Mouse (Mus musculus): ENCODE results near the gene Ube2m. TPM values are rescaled to one million over a fixed set of nuclear protein-coding genes. Genes with fewer than 3 reads are reported as not detected.

The Ube2m gene
- total and polyA plus RNA-seq, 3 experiments, result 134 to 272 (median 244) TPM

GRCm38 (mm10) chr7:13043120-13043444 lies 5.0 kb upstream of the Ube2m start:
- dilution Hi-C loops (cut with MboI; ENCODE audit: extremely low pct_ligation_motif_present, extremely low pct_unique_long_range_greater_than_20kb, low sequenced_read_pairs), result no loop called here

GRCm38 (mm10) chr7:13042511-13042910 lies 4.4 kb upstream of the Ube2m start:
- Histone ChIP-seq H3K9ac (ENCODE audit: insufficient read depth, low read depth) (no peak overlapping the region), H3K9me3 (replicated peaks; ENCODE audit: low read length) (peaks cover 10% of the 10 kb centered on the region), H3K4me1 (ENCODE audit: control insufficient read depth in 1 of 2, insufficient read depth in 2 of 2) (peaks cover 0 to 21% of the 10 kb centered on the region in 2 experiments; a peak in 2 of 4 replicates), H3K4me3 (replicated peaks in 1 of 3; ENCODE audit: low read depth in 2 of 3, low read length in 2 of 3, poor library complexity in 1 of 3) (no peak overlapping the region), H3K79me2 (replicated peaks; ENCODE audit: control insufficient read depth, extremely low read depth, insufficient read depth, poor library complexity, severe bottlenecking) (peaks cover under 1% of the 10 kb centered on the region; the same call in 1 of the 2 replicates), H3K36me3 (replicated peaks in 1 of 2; ENCODE audit: control insufficient read depth in 1 of 2, insufficient read depth in 1 of 2, low read length in 1 of 2) (peaks cover 0 to 21% of the 10 kb centered on the region in 2 experiments), H3K27me3 (replicated peaks) (no peaks in the 10 kb centered on the region), H3K4me2 (ENCODE audit: insufficient read depth, low read depth, poor library complexity, severe bottlenecking) (no peak overlapping the region), H3K27ac (ENCODE audit: insufficient read depth, low read depth) (no peak overlapping the region)
- TF ChIP-seq JUN (IDR thresholded peaks at IDR 0.05; ENCODE audit: insufficient read depth, low read depth, low read length) (no peak), USF1 (IDR thresholded peaks at IDR 0.05; ENCODE audit: low read depth, low read length) (no peak), IRF4 (IDR thresholded peaks at IDR 0.05; ENCODE audit: low read depth, low read length) (no peak), ETS1 (conservative IDR thresholded peaks at IDR 0.05; ENCODE audit: low read depth, low read length) (no peak), SIN3A (IDR thresholded peaks at IDR 0.05; ENCODE audit: low read length) (no peak), PAX5 (IDR thresholded peaks at IDR 0.05; ENCODE audit: low read length) (no peak), JUND (conservative IDR thresholded peaks at IDR 0.05; ENCODE audit: low read depth, low read length) (no peak), ZC3H11A (IDR thresholded peaks at IDR 0.05; ENCODE audit: low read depth, low read length) (no peak), NELFE (IDR thresholded peaks at IDR 0.05; ENCODE audit: low read depth, low read length) (no peak)
- in situ Hi-C loops (cut with MboI; ENCODE audit: low pct_ligation_motif_present, low pct_unique_long_range_greater_than_20kb, low sequenced_read_pairs), result loop anchor here (5.0 to 10.0 kb wide), 2 partner anchors 35 to 118 kb away; partner anchors contain the start of genes Rnf225 and Rps5
- dilution Hi-C loops (cut with MboI; ENCODE audit: extremely low pct_ligation_motif_present, extremely low pct_unique_long_range_greater_than_20kb, low sequenced_read_pairs), result no loop called here
- DNase-seq (ENCODE audit: extremely low read depth), result no peak

More at GRCm38 (mm10) chr7:13043120-13043444, 5.0 kb upstream of the Ube2m start:
- Histone ChIP-seq H3K27me3 (replicated peaks) (peaks cover 2% of the 10 kb centered on the region), H3K4me3 (replicated peaks in 1 of 3; ENCODE audit: low read depth in 2 of 3, low read length in 2 of 3, poor library complexity in 1 of 3) (no peak overlapping the region), H3K79me2 (replicated peaks; ENCODE audit: control insufficient read depth, extremely low read depth, insufficient read depth, poor library complexity, severe bottlenecking) (no peaks in the 10 kb centered on the region), H3K27ac (ENCODE audit: insufficient read depth, low read depth) (no peak overlapping the region), H3K9me3 (replicated peaks; ENCODE audit: low read length) (peaks cover 10% of the 10 kb centered on the region), H3K4me2 (ENCODE audit: insufficient read depth, low read depth, poor library complexity, severe bottlenecking) (no peak overlapping the region), H3K9ac (ENCODE audit: insufficient read depth, low read depth) (no peak overlapping the region), H3K4me1 (ENCODE audit: control insufficient read depth in 1 of 2, insufficient read depth in 2 of 2) (peaks cover 0 to 21% of the 10 kb centered on the region in 2 experiments; a peak in 2 of 4 replicates), H3K36me3 (replicated peaks in 1 of 2; ENCODE audit: control insufficient read depth in 1 of 2, insufficient read depth in 1 of 2, low read length in 1 of 2) (peaks cover 0 to 21% of the 10 kb centered on the region in 2 experiments)
- TF ChIP-seq ZKSCAN1 (IDR thresholded peaks at IDR 0.05; ENCODE audit: borderline replicate concordance, low read depth, low read length) (no peak), ZNF384 (IDR thresholded peaks at IDR 0.05; ENCODE audit: low read depth, low read length) (no peak), POLR2A (IDR thresholded peaks at IDR 0.05; ENCODE audit: low read depth, low read length) (no peak), MAZ (IDR thresholded peaks at IDR 0.05; ENCODE audit: low read depth, low read length) (no peak), KAT2A (IDR thresholded peaks at IDR 0.05; ENCODE audit: insufficient replicate concordance, low read length) (no peak), PAX5 (IDR thresholded peaks at IDR 0.05; ENCODE audit: low read length) (no peak), IRF4 (IDR thresholded peaks at IDR 0.05; ENCODE audit: low read depth, low read length) (no peak), E2F4 (IDR thresholded peaks at IDR 0.05; ENCODE audit: insufficient replicate concordance, low read depth, low read length) (no peak), MEF2A (IDR thresholded peaks at IDR 0.05; ENCODE audit: borderline replicate concordance, low read depth, low read length) (no peak), SIN3A (IDR thresholded peaks at IDR 0.05; ENCODE audit: low read length) (no peak), SMC3 (IDR thresholded peaks at IDR 0.05; ENCODE audit: low read depth, low read length) (no peak), ZMIZ1 (IDR thresholded peaks at IDR 0.05; ENCODE audit: low read depth, low read length) (no peak)
- in situ Hi-C loops (cut with MboI; ENCODE audit: low pct_ligation_motif_present, low pct_unique_long_range_greater_than_20kb, low sequenced_read_pairs), result loop anchor here (5.0 to 10.0 kb wide), 2 partner anchors 36 to 118 kb away; partner anchors contain the start of genes Rnf225 and Rps5
- no peak for DNase-seq (ENCODE audit: extremely low read depth)

Data from CH12.LX (cell line).